Mouse (Mus musculus): ENCODE results near the gene Cpt1c. TPM values are rescaled to one million over a fixed set of nuclear protein-coding genes. Genes with fewer than 3 reads are reported as not detected.

The Cpt1c gene
- total and polyA plus RNA-seq, 3 experiments: 4.5 to 12.7 (median 10.2) TPM

DNA sequence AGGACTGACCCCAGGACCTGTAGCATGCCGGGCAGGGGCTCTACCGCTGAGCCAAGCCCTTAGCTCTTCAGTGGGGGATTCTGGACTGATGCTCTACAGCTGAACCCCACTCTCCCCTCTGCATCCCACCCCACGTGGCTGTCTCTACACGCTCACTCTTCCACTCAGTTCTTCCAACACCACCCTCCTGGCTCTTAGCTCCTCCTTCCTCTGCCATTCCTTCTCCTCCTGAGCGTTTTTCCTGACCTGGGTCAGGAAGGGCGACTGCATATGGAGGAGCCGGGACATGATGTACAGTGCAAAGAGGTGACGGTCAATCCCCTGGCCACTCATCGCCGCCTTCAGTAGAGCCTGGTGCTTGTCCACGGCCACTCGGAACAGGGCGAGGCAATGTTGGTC lies 14.1 kb downstream of the Cpt1c start:
- Histone ChIP-seq H3K9me3 (replicated peaks; ENCODE audit: low read length) (no peaks in the 10 kb centered on the region), H3K27me3 (replicated peaks) (no peaks in the 10 kb centered on the region), H3K27ac (ENCODE audit: insufficient read depth, low read depth) (no peak overlapping the region), H3K4me1 (ENCODE audit: control insufficient read depth in 1 of 2, insufficient read depth in 2 of 2) (peaks cover 11 to 26% of the 10 kb centered on the region in 2 experiments), H3K4me2 (ENCODE audit: insufficient read depth, low read depth, poor library complexity, severe bottlenecking) (no peak overlapping the region), H3K79me2 (replicated peaks; ENCODE audit: control insufficient read depth, extremely low read depth, insufficient read depth, poor library complexity, severe bottlenecking) (no peaks in the 10 kb centered on the region), H3K36me3 (replicated peaks in 1 of 2; ENCODE audit: control insufficient read depth in 1 of 2, insufficient read depth in 1 of 2, low read length in 1 of 2) (peaks cover 0 to 70% of the 10 kb centered on the region in 2 experiments), H3K9ac (ENCODE audit: insufficient read depth, low read depth) (no peak overlapping the region), H3K4me3 (replicated peaks in 1 of 3; ENCODE audit: low read depth in 2 of 3, low read length in 2 of 3, poor library complexity in 1 of 3) (no peak overlapping the region)
- TF ChIP-seq MAFK (IDR thresholded peaks at IDR 0.05; ENCODE audit: insufficient replicate concordance, low read length): no peak
- TF ChIP-seq MEF2A (IDR thresholded peaks at IDR 0.05; ENCODE audit: borderline replicate concordance, low read depth, low read length): no peak
- no peak for TF ChIP-seq CHD2 (IDR thresholded peaks at IDR 0.05; ENCODE audit: low read length)
- TF ChIP-seq JUN (IDR thresholded peaks at IDR 0.05; ENCODE audit: insufficient read depth, low read depth, low read length): no peak
- TF ChIP-seq MYC (IDR thresholded peaks at IDR 0.05; ENCODE audit: low read depth, low read length): no peak
- TF ChIP-seq MXI1 (IDR thresholded peaks at IDR 0.05; ENCODE audit: low read depth, low read length): no peak
- no peak for TF ChIP-seq UBTF (IDR thresholded peaks at IDR 0.05; ENCODE audit: low read depth, low read length)
- no peak for TF ChIP-seq JUND (conservative IDR thresholded peaks at IDR 0.05; ENCODE audit: low read depth, low read length)
- no peak for TF ChIP-seq PAX5 (IDR thresholded peaks at IDR 0.05; ENCODE audit: low read length)
- TF ChIP-seq NRF1 (IDR thresholded peaks at IDR 0.05; ENCODE audit: low read depth, low read length): no peak
- TF ChIP-seq MAX (IDR thresholded peaks at IDR 0.05; ENCODE audit: low read length): no peak
- no peak for TF ChIP-seq USF2 (conservative IDR thresholded peaks at IDR 0.05; ENCODE audit: low read depth, low read length)
- TF ChIP-seq SIN3A (IDR thresholded peaks at IDR 0.05; ENCODE audit: low read length): no peak
- no peak for TF ChIP-seq ELF1 (IDR thresholded peaks at IDR 0.05; ENCODE audit: low read depth, low read length)
- no peak for TF ChIP-seq RCOR1 (conservative IDR thresholded peaks at IDR 0.05; ENCODE audit: low read depth, low read length)
- dilution Hi-C loops (cut with MboI; ENCODE audit: extremely low pct_ligation_motif_present, extremely low pct_unique_long_range_greater_than_20kb, low sequenced_read_pairs): no loop called here
- no peak for DNase-seq (ENCODE audit: extremely low read depth)
- in situ Hi-C loops (cut with MboI; ENCODE audit: low pct_ligation_motif_present, low pct_unique_long_range_greater_than_20kb, low sequenced_read_pairs): no loop called here

DNA sequence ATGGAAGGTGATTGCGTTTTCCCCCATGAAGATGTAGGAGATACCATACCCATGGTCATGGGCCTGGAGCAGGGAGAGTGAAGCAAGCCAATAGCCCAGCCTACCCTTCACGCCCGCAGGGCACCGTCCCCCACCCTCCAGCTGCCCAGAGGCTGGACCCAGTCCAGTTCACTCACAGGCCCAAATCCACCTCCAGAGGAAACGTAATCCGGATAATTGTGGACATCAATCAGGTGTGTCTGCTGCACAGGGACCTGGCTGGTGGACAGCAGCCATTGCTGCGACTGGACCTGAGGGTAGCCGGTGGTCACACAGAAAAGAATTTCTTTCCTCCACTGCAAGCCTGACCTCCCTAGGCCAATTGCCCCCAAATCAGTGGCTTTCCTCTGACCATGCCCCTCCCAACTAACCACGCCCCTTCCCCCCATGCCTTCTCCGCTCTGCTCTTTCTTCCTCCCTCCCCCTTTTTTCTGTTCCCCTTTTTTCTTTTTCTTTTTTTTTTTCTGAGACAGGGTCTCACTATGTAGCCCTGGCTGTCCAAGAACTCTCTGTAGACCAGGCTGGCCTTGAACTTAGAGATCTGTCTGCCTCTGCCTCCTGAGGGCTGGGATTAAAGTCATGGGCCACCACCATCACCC lies 14.7 kb downstream of the Cpt1c start:
- in situ Hi-C loops (cut with MboI; ENCODE audit: low pct_ligation_motif_present, low pct_unique_long_range_greater_than_20kb, low sequenced_read_pairs) (loop anchor here (10.0 kb wide), 2 partner anchors 105 to 215 kb away; partner anchors contain the start of genes Pnkp and Vrk3), dilution Hi-C loops (cut with MboI; ENCODE audit: extremely low pct_ligation_motif_present, extremely low pct_unique_long_range_greater_than_20kb, low sequenced_read_pairs) (no loop called here)
- Histone ChIP-seq H3K36me3 (replicated peaks in 1 of 2; ENCODE audit: control insufficient read depth in 1 of 2, insufficient read depth in 1 of 2, low read length in 1 of 2) (peaks cover 0 to 65% of the 10 kb centered on the region in 2 experiments), H3K9me3 (replicated peaks; ENCODE audit: low read length) (no peaks in the 10 kb centered on the region), H3K9ac (ENCODE audit: insufficient read depth, low read depth) (no peak overlapping the region), H3K4me2 (ENCODE audit: insufficient read depth, low read depth, poor library complexity, severe bottlenecking) (no peak overlapping the region), H3K4me1 (ENCODE audit: control insufficient read depth in 1 of 2, insufficient read depth in 2 of 2) (peaks cover 11 to 26% of the 10 kb centered on the region in 2 experiments), H3K79me2 (replicated peaks; ENCODE audit: control insufficient read depth, extremely low read depth, insufficient read depth, poor library complexity, severe bottlenecking) (no peaks in the 10 kb centered on the region), H3K27ac (ENCODE audit: insufficient read depth, low read depth) (no peak overlapping the region), H3K4me3 (replicated peaks in 1 of 3; ENCODE audit: low read depth in 2 of 3, low read length in 2 of 3, poor library complexity in 1 of 3) (no peak overlapping the region), H3K27me3 (replicated peaks) (no peaks in the 10 kb centered on the region)
- no peak for DNase-seq (ENCODE audit: extremely low read depth)
- TF ChIP-seq ZNF384 (IDR thresholded peaks at IDR 0.05; ENCODE audit: low read depth, low read length) (peak; percentile 72), CTCF (conservative IDR thresholded peaks at IDR 0.05 in 1 of 2, IDR thresholded peaks at IDR 0.05 in 1 of 2; ENCODE audit: low read depth in 2 of 2, low read length in 2 of 2) (no peak), CHD2 (IDR thresholded peaks at IDR 0.05; ENCODE audit: low read length) (no peak), ELF1 (IDR thresholded peaks at IDR 0.05; ENCODE audit: low read depth, low read length) (no peak), ETS1 (conservative IDR thresholded peaks at IDR 0.05; ENCODE audit: low read depth, low read length) (no peak), MYC (IDR thresholded peaks at IDR 0.05; ENCODE audit: low read depth, low read length) (no peak), TCF12 (IDR thresholded peaks at IDR 0.05; ENCODE audit: low read depth, low read length) (no peak), IRF4 (IDR thresholded peaks at IDR 0.05; ENCODE audit: low read depth, low read length) (0 out of 2 replicates have a peak, but pooled peaks have one; percentile 12)

Measured in CH12.LX (cell line).